Mouse (Mus musculus) stomach, embryonic 14.5 days (tissue): ENCODE results near the gene Atg7. TPM values are rescaled to one million over a fixed set of nuclear protein-coding genes. Genes with fewer than 3 reads are reported as not detected.
A peak's percentile ranks its signal among the peaks of the same experiment; 100 is the strongest.

Experiments used
- ATAC-seq: fragments of 200-750 bp; cut with Nextera tagmentation; 2 replicates; pipeline ENCODE4 v1.8.0; 2017; ENCODE audit warnings: low read depth, moderate TSS enrichment; ENCODE audit not compliant: insufficient number of reproducible peaks, insufficient read depth, low FRiP score
- H3K27ac ChIP-seq: fragments of 300-500 bp; sonication (generic); 2 replicates; pipeline ENCODE4 v1.5.1; 2014; ENCODE audit warnings: mild to moderate bottlenecking, low read length, moderate library complexity, mixed read lengths
- H3K27me3 ChIP-seq: fragments of 300-500 bp; sonication (generic); 2 replicates; pipeline ENCODE4 v1.6.1; 2014; ENCODE audit warnings: low read length, control low read depth, mixed read lengths; ENCODE audit not compliant: control insufficient read depth, insufficient read depth
- H3K36me3 ChIP-seq: fragments of 300-500 bp; sonication (generic); 2 replicates; pipeline ENCODE4 v1.6.1; 2014; ENCODE audit warnings: mild to moderate bottlenecking, control low read depth, low read length, moderate library complexity, mixed read lengths; ENCODE audit not compliant: control insufficient read depth, insufficient read depth
- H3K4me1 ChIP-seq: fragments of 300-500 bp; sonication (generic); 2 replicates; pipeline ENCODE4 v1.6.1; 2014; ENCODE audit warnings: low read length, control low read depth, mixed read lengths; ENCODE audit not compliant: control insufficient read depth, insufficient read depth
- H3K4me2 ChIP-seq: fragments of 300-500 bp; sonication (generic); replicated peaks from 2 replicates; pipeline ENCODE4 v1.6.1; 2014; ENCODE audit warnings: low read depth, low read length, control low read depth
- H3K4me3 ChIP-seq: fragments of 300-500 bp; sonication (generic); 2 replicates; pipeline ENCODE4 v1.5.1; 2014; ENCODE audit warnings: low read depth, low read length, control low read depth
- H3K9ac ChIP-seq: fragments of 300-500 bp; sonication (generic); replicated peaks from 2 replicates; pipeline ENCODE4 v1.6.1; 2014; ENCODE audit warnings: low read depth, mild to moderate bottlenecking, control low read depth, low read length, moderate library complexity, mixed read lengths
- H3K9me3 ChIP-seq: fragments of 300-500 bp; sonication (generic); 2 replicates; pipeline ENCODE4 v1.6.1; 2016; ENCODE audit warnings: low read depth, low read length, control low read depth; ENCODE audit not compliant: control insufficient read depth
- WGBS: fragments of 180-500 bp; shearing (Covaris S2); extraction: QIAGEN DNeasy Blood & Tissue Kit; methylation state at CpG from one replicate; pipeline ENCODE4 v1.1.7; 2014; 5-methylcytosine and 5-hydroxymethylcytosine counted together
- polyA plus RNA-seq: library from polyadenylated mRNA; unstranded; fragments of >200 nt; fragmentation: Nextera tagmentation; extraction: Ambion mirVana; gene quantifications from 2 replicates; pipeline ENCODE4 v1.2.1, GENCODE M21; 2014

The Atg7 gene
- polyA plus RNA-seq, 1 experiment from 2014 or later = 23.2 TPM

GRCm38 (mm10) chr6:114891771-114892170, 248.9 kb downstream of the Atg7 start:
- no peak overlapping the region for H3K27ac ChIP-seq
- no peaks in the 10 kb centered on the region for H3K27me3 ChIP-seq
- 70% methylated on average over 12 of the region's 12 CpGs for WGBS
- no peaks in the 10 kb centered on the region; the same call in 1 of the 2 replicates for H3K9me3 ChIP-seq
- peaks cover 55% of the 10 kb centered on the region for H3K4me1 ChIP-seq
- peaks cover 7% of the 10 kb centered on the region; the same call in 1 of the 2 replicates for H3K36me3 ChIP-seq
- H3K4me2 ChIP-seq = no peak overlapping the region
- no peak overlapping the region for H3K9ac ChIP-seq
- ATAC-seq = no peak
- no peak overlapping the region for H3K4me3 ChIP-seq

- H3K4me1 ChIP-seq = peaks cover 49% of the 10 kb centered on the region
- no peaks in the 10 kb centered on the region; the same call in 1 of the 2 replicates for H3K9me3 ChIP-seq
- no peak overlapping the region for H3K4me2 ChIP-seq
- no peaks in the 10 kb centered on the region for H3K27me3 ChIP-seq
- H3K4me3 ChIP-seq = no peak overlapping the region
- H3K36me3 ChIP-seq = peaks cover 7% of the 10 kb centered on the region; the same call in 1 of the 2 replicates
- H3K9ac ChIP-seq = no peak overlapping the region
- H3K27ac ChIP-seq = no peak overlapping the region
- no peak for ATAC-seq
- WGBS = 51% methylated on average over 6 of the region's 6 CpGs
These were observed 249.5 kb downstream of the Atg7 start for GRCm38 (mm10) chr6:114892363-114892762.

GRCm38 (mm10) chr6:114893427-114894209, 250.7 kb downstream of the Atg7 start:
- no peaks in the 10 kb centered on the region; the same call in 1 of the 2 replicates for H3K9me3 ChIP-seq
- no peaks in the 10 kb centered on the region for H3K27me3 ChIP-seq
- WGBS = 53% methylated on average over 20 of the region's 20 CpGs
- H3K9ac ChIP-seq = no peak overlapping the region
- no peak for ATAC-seq
- no peak overlapping the region for H3K4me3 ChIP-seq
- peaks cover 42% of the 10 kb centered on the region for H3K4me1 ChIP-seq
- H3K27ac ChIP-seq = no peak overlapping the region
- no peak overlapping the region for H3K4me2 ChIP-seq
- H3K36me3 ChIP-seq = no peaks in the 10 kb centered on the region; the same call in 1 of the 2 replicates

- Histone ChIP-seq H3K27me3 (no peaks in the 10 kb centered on the region), H3K4me2 (no peak overlapping the region), H3K4me3 (no peak overlapping the region), H3K9me3 (no peaks in the 10 kb centered on the region; the same call in 1 of the 2 replicates), H3K36me3 (peaks cover 4% of the 10 kb centered on the region; the same call in 1 of the 2 replicates), H3K4me1 (peaks cover 40% of the 10 kb centered on the region), H3K27ac (no peak overlapping the region), H3K9ac (no peak overlapping the region)
- WGBS = 62% methylated on average over 4 of the region's 4 CpGs
- no peak for ATAC-seq
These were observed 251.7 kb downstream of the Atg7 start for GRCm38 (mm10) chr6:114894548-114895106.

GRCm38 (mm10) chr6:114895191-114895590, 252.3 kb downstream of the Atg7 start:
- H3K27me3 ChIP-seq = no peaks in the 10 kb centered on the region
- H3K9ac ChIP-seq = no peak overlapping the region
- WGBS = 90% methylated on average over 7 of the region's 7 CpGs
- H3K4me1 ChIP-seq = peaks cover 46% of the 10 kb centered on the region
- no peak overlapping the region for H3K4me3 ChIP-seq
- H3K4me2 ChIP-seq = no peak overlapping the region
- H3K27ac ChIP-seq = no peak overlapping the region
- H3K36me3 ChIP-seq = peaks cover 4% of the 10 kb centered on the region; the same call in 1 of the 2 replicates
- no peaks in the 10 kb centered on the region; the same call in 1 of the 2 replicates for H3K9me3 ChIP-seq
- no peak for ATAC-seq

GRCm38 (mm10) chr6:114896281-114896680, 253.4 kb downstream of the Atg7 start:
- no peaks in the 10 kb centered on the region; the same call in 1 of the 2 replicates for H3K9me3 ChIP-seq
- H3K4me2 ChIP-seq = no peak overlapping the region
- H3K9ac ChIP-seq = no peak overlapping the region
- H3K4me1 ChIP-seq = peaks cover 43% of the 10 kb centered on the region
- no peak for ATAC-seq
- H3K27ac ChIP-seq = no peak overlapping the region
- no peak overlapping the region for H3K4me3 ChIP-seq
- H3K36me3 ChIP-seq = peaks cover 4% of the 10 kb centered on the region; the same call in 1 of the 2 replicates
- WGBS = 66% methylated on average over 2 of the region's 2 CpGs
- H3K27me3 ChIP-seq = no peaks in the 10 kb centered on the region

- Histone ChIP-seq H3K27me3 (no peaks in the 10 kb centered on the region), H3K27ac (no peak overlapping the region), H3K9ac (no peak overlapping the region), H3K4me2 (no peak overlapping the region), H3K9me3 (no peaks in the 10 kb centered on the region; the same call in 1 of the 2 replicates), H3K4me1 (peaks cover 45% of the 10 kb centered on the region), H3K36me3 (peaks cover 4% of the 10 kb centered on the region; the same call in 1 of the 2 replicates), H3K4me3 (no peak overlapping the region)
- ATAC-seq = no peak
- 91% methylated on average over 4 of the region's 4 CpGs for whole genome bisulfite sequencing
These were observed 256.1 kb downstream of the Atg7 start for GRCm38 (mm10) chr6:114898949-114899348.

- H3K27ac ChIP-seq = peak overlapping the region; percentile 69
- 18% methylated on average over 7 of the region's 7 CpGs for WGBS
These were observed 256.8 kb downstream of the Atg7 start for GRCm38 (mm10) chr6:114899652-114900051.

More at GRCm38 (mm10) chr6:114899652-114900051, 256.8 kb downstream of the Atg7 start:
- Histone ChIP-seq H3K36me3 (peaks cover 4% of the 10 kb centered on the region; the same call in 1 of the 2 replicates), H3K9ac (0 out of 2 replicates have a peak overlapping the region, but pooled peaks have one; percentile 10), H3K9me3 (no peaks in the 10 kb centered on the region; the same call in 1 of the 2 replicates), H3K4me1 (peaks cover 48% of the 10 kb centered on the region), H3K4me2 (peak overlapping the region; percentile 16; the same call in 1 of the 2 replicates), H3K27me3 (no peaks in the 10 kb centered on the region), H3K4me3 (no peak overlapping the region)
- no peak for ATAC-seq
